Mouse (Mus musculus) bone marrow, adult 2 months (tissue): ENCODE measurements around the gene Cemip.

Experiments used
- CTCF ChIP-seq: fragments of 200-500 bp; IDR thresholded peaks from 2 replicates; pipeline ENCODE4 v1.5.1; 2011; ENCODE audit warnings: low read length, control low read depth; ENCODE audit not compliant: control insufficient read depth, insufficient read depth
- POLR2A ChIP-seq: fragments of 200-500 bp; IDR thresholded peaks from 2 replicates; pipeline ENCODE4 v1.6.1; 2011; ENCODE audit warnings: low read depth, mild to moderate bottlenecking, control low read depth, low read length, borderline replicate concordance; ENCODE audit not compliant: control insufficient read depth

DNA sequence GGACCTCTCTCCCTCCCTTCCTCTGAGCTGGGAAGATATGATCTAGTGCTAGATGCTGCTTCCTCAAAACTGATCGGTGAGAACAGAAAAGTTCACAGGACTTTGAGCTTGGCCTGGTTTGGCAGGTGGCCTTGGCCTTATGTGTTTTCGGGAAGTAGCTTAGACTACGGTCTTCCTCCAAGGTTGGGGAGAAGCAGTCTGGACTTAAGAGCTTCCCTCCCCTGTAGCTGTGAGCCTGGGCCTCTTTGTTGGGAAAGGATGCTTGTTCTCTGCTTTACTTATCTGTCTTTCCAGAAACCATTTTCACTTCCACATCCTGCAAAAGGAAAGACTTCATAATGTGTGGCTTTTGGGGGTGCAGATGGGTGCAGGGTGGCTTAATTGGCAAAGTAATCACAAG is 181.5 kb downstream of the Cemip start:
- TF ChIP-seq CTCF, result no peak
- no peak for TF ChIP-seq POLR2A
